Mouse (Mus musculus): ENCODE data around the gene Ino80e.

The Ino80e gene

GRCm38 (mm10) chr7:126856741-126857420, 5.3 kb downstream of the Ino80e start:
- in situ Hi-C loops (cut with MseI, MboI), result no loop called here

- in situ Hi-C loops (cut with MseI, MboI), result no loop called here
These were observed 6.5 kb downstream of the Ino80e start for GRCm38 (mm10) chr7:126855641-126856040.

- in situ Hi-C loops (cut with MseI, MboI), result no loop called here
These were observed 8.7 kb downstream of the Ino80e start for GRCm38 (mm10) chr7:126853454-126853853.

- in situ Hi-C loops (cut with MseI, MboI), result no loop called here
These were observed 11.0 kb downstream of the Ino80e start for GRCm38 (mm10) chr7:126851192-126851591.

- in situ Hi-C loops (cut with MseI, MboI), result no loop called here
These were observed 12.0 kb downstream of the Ino80e start for GRCm38 (mm10) chr7:126850161-126850560.

GRCm38 (mm10) chr7:126848794-126849193, 13.4 kb downstream of the Ino80e start:
- in situ Hi-C loops (cut with MseI, MboI), result loop anchor here in 1 of 2 experiments (25.0 kb wide), 1 partner anchor 114 kb away; the partner anchor contains the start of gene Sez6l2

GRCm38 (mm10) chr7:126847421-126848398, 14.5 kb downstream of the Ino80e start:
- in situ Hi-C loops (cut with MseI, MboI), result loop anchor here in 1 of 2 experiments (25.0 kb wide), 1 partner anchor 115 kb away; the partner anchor contains the start of gene Sez6l2

GRCm38 (mm10) chr7:126847116-126847420, 15.1 kb downstream of the Ino80e start, which contains the start of gene Doc2a:
Gene Doc2a, plus strand, starts transcription at chr7:126847416.
- in situ Hi-C loops (cut with MseI, MboI), result loop anchor here in 1 of 2 experiments (25.0 kb wide), 1 partner anchor 115 kb away; the partner anchor contains the start of gene Sez6l2

GRCm38 (mm10) chr7:126845516-126845915, 16.7 kb downstream of the Ino80e start:
- in situ Hi-C loops (cut with MseI, MboI), result loop anchor here in 1 of 2 experiments (25.0 kb wide), 1 partner anchor 117 kb away; the partner anchor contains the start of gene Sez6l2

GRCm38 (mm10) chr7:126843276-126843675, 18.9 kb downstream of the Ino80e start:
- in situ Hi-C loops (cut with MseI, MboI), result loop anchor here in 1 of 2 experiments (25.0 kb wide), 1 partner anchor 119 kb away; the partner anchor contains the start of gene Sez6l2

- in situ Hi-C loops (cut with MseI, MboI), result loop anchor here in 1 of 2 experiments (10.0 to 25.0 kb wide), 2 partner anchors 129 to 272 kb away; partner anchors contain the start of gene Sez6l2
These were observed 28.9 kb downstream of the Ino80e start for GRCm38 (mm10) chr7:126833294-126833693.

GRCm38 (mm10) chr7:126832036-126832598, 30.1 kb downstream of the Ino80e start:
- in situ Hi-C loops (cut with MseI, MboI), result loop anchor here in 1 of 2 experiments (10.0 to 25.0 kb wide), 2 partner anchors 130 to 273 kb away; partner anchors contain the start of gene Sez6l2

- in situ Hi-C loops (cut with MseI, MboI), result loop anchor here in 1 of 2 experiments (10.0 to 25.0 kb wide), 2 partner anchors 131 to 273 kb away; partner anchors contain the start of gene Sez6l2
These were observed 30.6 kb downstream of the Ino80e start, which contains the start of gene 4930451I11Rik for GRCm38 (mm10) chr7:126831539-126831938. Gene 4930451I11Rik, minus strand, starts transcription at chr7:126831639.

GRCm38 (mm10) chr7:126825952-126826351, 36.2 kb downstream of the Ino80e start:
- in situ Hi-C loops (cut with MseI, MboI), result loop anchor here (10.0 to 25.0 kb wide), 4 partner anchors 109 to 279 kb away; partner anchors contain the start of gene Sez6l2 (in 1 of the 2)

GRCm38 (mm10) chr7:126825403-126825802, 36.8 kb downstream of the Ino80e start:
- in situ Hi-C loops (cut with MseI, MboI), result loop anchor here (10.0 to 25.0 kb wide), 4 partner anchors 109 to 279 kb away; partner anchors contain the start of gene Sez6l2 (in 1 of the 2)

GRCm38 (mm10) chr7:126823940-126824339, 38.2 kb downstream of the Ino80e start:
- in situ Hi-C loops (cut with MseI, MboI), result loop anchor here in 1 of 2 experiments (10.0 kb wide), 3 partner anchors 111 to 281 kb away; no protein-coding TSS in a partner anchor

- in situ Hi-C loops (cut with MseI, MboI), result loop anchor here in 1 of 2 experiments (10.0 kb wide), 3 partner anchors 112 to 282 kb away; no protein-coding TSS in a partner anchor
These were observed 38.9 kb downstream of the Ino80e start for GRCm38 (mm10) chr7:126823202-126823711.

- in situ Hi-C loops (cut with MseI, MboI), result loop anchor here in 1 of 2 experiments (10.0 kb wide), 3 partner anchors 112 to 282 kb away; no protein-coding TSS in a partner anchor
These were observed 39.4 kb downstream of the Ino80e start for GRCm38 (mm10) chr7:126822741-126823140.

GRCm38 (mm10) chr7:126821835-126822511, 40.2 kb downstream of the Ino80e start:
- in situ Hi-C loops (cut with MseI, MboI), result loop anchor here in 1 of 2 experiments (10.0 kb wide), 3 partner anchors 113 to 283 kb away; no protein-coding TSS in a partner anchor

GRCm38 (mm10) chr7:126818818-126819217, 43.4 kb downstream of the Ino80e start:
- in situ Hi-C loops (cut with MseI, MboI), result no loop called here

All from mouse trophoblast stem cell (cell line).